Mouse (Mus musculus) CH12.LX (cell line): ENCODE measurements around the gene Bclaf1. TPM values are rescaled to one million over a fixed set of nuclear protein-coding genes. Genes with fewer than 3 reads are reported as not detected.

ENCODE experiments used
- DNase-seq: peaks from one replicate; pipeline ENCODE4 v3.0.0-alpha.2; 2013; ENCODE audit errors: extremely low read depth
- H3K27ac ChIP-seq: 2 replicates; pipeline ENCODE4 v1.5.1; 2012; ENCODE audit warnings: low read depth, mild to moderate bottlenecking, control low read depth, moderate library complexity; ENCODE audit not compliant: insufficient read depth
- H3K27me3 ChIP-seq: replicated peaks from 2 replicates; pipeline ENCODE3; 2012; ENCODE audit warnings: inconsistent platforms
- H3K36me3 ChIP-seq, 2 experiments: replicated peaks in 1 of 2; 2 replicates each; pipeline versions ENCODE3 to v1.6.1; 2012; ENCODE audit warnings: inconsistent platforms in 1 of 2, low read length in 1 of 2, mild to moderate bottlenecking in 1 of 2, mixed read lengths in 1 of 2, moderate library complexity in 1 of 2; ENCODE audit not compliant: control insufficient read depth in 1 of 2, insufficient read depth in 1 of 2
- H3K4me1 ChIP-seq, 2 experiments: 2 replicates each; pipeline ENCODE4 v1.6.1; 2012; ENCODE audit warnings: inconsistent platforms in 1 of 2, moderate library complexity in 1 of 2; ENCODE audit not compliant: insufficient read depth in 2 of 2, control insufficient read depth in 1 of 2
- H3K4me2 ChIP-seq: 2 replicates; pipeline ENCODE4 v1.6.1; 2012; ENCODE audit warnings: low read depth, mild to moderate bottlenecking, control low read depth; ENCODE audit not compliant: poor library complexity, insufficient read depth, severe bottlenecking
- H3K4me3 ChIP-seq, 3 experiments: fragments of 150-350 bp in 1 of 3; sonication (generic) in 1 of 3; replicated peaks in 1 of 3; 2 replicates each; pipeline versions ENCODE3 to v1.5.1; 2011 to 2012; ENCODE audit warnings: low read depth in 2 of 3, low read length in 2 of 3, mild to moderate bottlenecking in 2 of 3, moderate library complexity in 2 of 3, control low read depth in 1 of 3, improper control_type of control experiment in 1 of 3, inconsistent platforms in 1 of 3, mixed read lengths in 1 of 3; ENCODE audit not compliant: poor library complexity in 1 of 3
- H3K79me2 ChIP-seq: replicated peaks from 2 replicates; pipeline ENCODE4 v1.6.1; 2012; ENCODE audit warnings: mild to moderate bottlenecking, moderate library complexity; ENCODE audit not compliant: control insufficient read depth, poor library complexity, insufficient read depth, severe bottlenecking; ENCODE audit errors: extremely low read depth
- H3K9ac ChIP-seq: 2 replicates; pipeline ENCODE4 v1.6.1; 2012; ENCODE audit warnings: low read depth, mild to moderate bottlenecking, control low read depth, moderate library complexity; ENCODE audit not compliant: insufficient read depth
- H3K9me3 ChIP-seq: replicated peaks from 2 replicates; pipeline ENCODE3; 2012; ENCODE audit warnings: low read length, inconsistent platforms, mixed read lengths
- CHD2 ChIP-seq: IDR thresholded peaks from 2 replicates; pipeline ENCODE4 v1.6.1; 2011; ENCODE audit warnings: low read length, improper control_type of control experiment
- CTCF ChIP-seq, 2 experiments: IDR thresholded peaks in 1 of 2; conservative IDR thresholded peaks in 1 of 2; 2 replicates each; pipeline ENCODE4 v1.5.1; 2011 to 2012; ENCODE audit warnings: low read depth in 2 of 2, low read length in 2 of 2, improper control_type of control experiment in 1 of 2, inconsistent platforms in 1 of 2, mild to moderate bottlenecking in 1 of 2, moderate library complexity in 1 of 2
- ELF1 ChIP-seq: IDR thresholded peaks from 2 replicates; pipeline ENCODE4 v1.6.1; 2014; ENCODE audit warnings: low read depth, mild to moderate bottlenecking, inconsistent platforms, low read length, improper control_type of control experiment
- ETS1 ChIP-seq: conservative IDR thresholded peaks from 2 replicates; pipeline ENCODE4 v1.6.1; 2012; ENCODE audit warnings: low read depth, mild to moderate bottlenecking, inconsistent platforms, low read length, improper control_type of control experiment, moderate library complexity
- GABPA ChIP-seq: IDR thresholded peaks from 2 replicates; pipeline ENCODE4 v1.6.1; 2012; ENCODE audit warnings: low read depth, low read length, improper control_type of control experiment, inconsistent platforms; ENCODE audit not compliant: insufficient replicate concordance
- IRF4 ChIP-seq: IDR thresholded peaks from 2 replicates; pipeline ENCODE4 v1.6.1; 2014; ENCODE audit warnings: low read depth, mild to moderate bottlenecking, inconsistent platforms, low read length, improper control_type of control experiment
- JUN ChIP-seq: IDR thresholded peaks from 2 replicates; pipeline ENCODE4 v1.6.1; 2011; ENCODE audit warnings: low read depth, mild to moderate bottlenecking, low read length, improper control_type of control experiment, moderate library complexity; ENCODE audit not compliant: insufficient read depth
- JUND ChIP-seq: conservative IDR thresholded peaks from 2 replicates; pipeline ENCODE4 v1.6.1; 2011; ENCODE audit warnings: low read depth, low read length, improper control_type of control experiment
- KAT2A ChIP-seq: IDR thresholded peaks from 2 replicates; pipeline ENCODE4 v1.6.1; 2012; ENCODE audit warnings: low read length, improper control_type of control experiment, inconsistent platforms; ENCODE audit not compliant: insufficient replicate concordance
- MAX ChIP-seq: IDR thresholded peaks from 2 replicates; pipeline ENCODE4 v1.6.1; 2011; ENCODE audit warnings: low read length, improper control_type of control experiment
- MEF2A ChIP-seq: IDR thresholded peaks from 2 replicates; pipeline ENCODE4 v1.6.1; 2014; ENCODE audit warnings: low read depth, mild to moderate bottlenecking, inconsistent platforms, low read length, improper control_type of control experiment, borderline replicate concordance
- MYC ChIP-seq: IDR thresholded peaks from 2 replicates; pipeline ENCODE4 v1.6.1; 2011; ENCODE audit warnings: low read depth, mild to moderate bottlenecking, improper control_type of control experiment, low read length
- NELFE ChIP-seq: IDR thresholded peaks from 2 replicates; pipeline ENCODE4 v1.6.1; 2011; ENCODE audit warnings: low read depth, low read length, improper control_type of control experiment
- NRF1 ChIP-seq: IDR thresholded peaks from 2 replicates; pipeline ENCODE4 v1.6.1; 2014; ENCODE audit warnings: low read depth, mild to moderate bottlenecking, inconsistent platforms, low read length, improper control_type of control experiment, moderate library complexity
- POLR2AphosphoS2 ChIP-seq: IDR thresholded peaks from 2 replicates; pipeline ENCODE4 v1.6.1; 2011; ENCODE audit warnings: low read depth, low read length, improper control_type of control experiment
- RAD21 ChIP-seq: IDR thresholded peaks from 2 replicates; pipeline ENCODE4 v1.6.1; 2011; ENCODE audit warnings: low read depth, mild to moderate bottlenecking, low read length, improper control_type of control experiment, moderate library complexity
- TBP ChIP-seq: conservative IDR thresholded peaks from 2 replicates; pipeline ENCODE4 v1.6.1; 2011; ENCODE audit warnings: low read depth, low read length, improper control_type of control experiment
- TCF12 ChIP-seq: IDR thresholded peaks from 2 replicates; pipeline ENCODE4 v1.6.1; 2014; ENCODE audit warnings: low read depth, mild to moderate bottlenecking, inconsistent platforms, low read length, improper control_type of control experiment
- UBTF ChIP-seq: IDR thresholded peaks from 2 replicates; pipeline ENCODE4 v1.6.1; 2012; ENCODE audit warnings: low read depth, mild to moderate bottlenecking, inconsistent platforms, low read length, improper control_type of control experiment, moderate library complexity
- USF1 ChIP-seq: IDR thresholded peaks from 2 replicates; pipeline ENCODE4 v1.6.1; 2014; ENCODE audit warnings: low read depth, mild to moderate bottlenecking, inconsistent platforms, low read length, improper control_type of control experiment
- USF2 ChIP-seq: conservative IDR thresholded peaks from 2 replicates; pipeline ENCODE4 v1.6.1; 2011; ENCODE audit warnings: low read depth, low read length, improper control_type of control experiment
- ZC3H11A ChIP-seq: IDR thresholded peaks from 2 replicates; pipeline ENCODE4 v1.6.1; 2012; ENCODE audit warnings: low read depth, mild to moderate bottlenecking, inconsistent platforms, low read length, improper control_type of control experiment
- ZNF384 ChIP-seq: IDR thresholded peaks from 2 replicates; pipeline ENCODE4 v1.6.1; 2012; ENCODE audit warnings: low read depth, low read length, improper control_type of control experiment, inconsistent platforms
- dilution Hi-C: fragments of 300-500 bp; cut with MboI; formaldehyde crosslinking; loops from 2 replicates; pipeline ENCODE4 v1.14.3; 2020; ENCODE audit warnings: low sequenced_read_pairs; ENCODE audit not compliant: extremely low pct_unique_long_range_greater_than_20kb, extremely low pct_ligation_motif_present
- in situ Hi-C: fragments of 300-500 bp; cut with MboI; formaldehyde crosslinking; loops from 3 replicates; pipeline ENCODE4 v1.14.3; 2019; ENCODE audit warnings: low sequenced_read_pairs, low pct_ligation_motif_present, low pct_unique_long_range_greater_than_20kb, mixed read lengths
- polyA plus RNA-seq: library from polyadenylated mRNA; unstranded; fragments of >175 nt; gene quantifications from 2 replicates; pipeline ENCODE4 v1.2.1, GENCODE M21; 2012; ENCODE audit warnings: low read depth; ENCODE audit not compliant: insufficient read length
- total RNA-seq, 2 experiments: library from RNA; depleted of rRNA; stranded (reverse); fragments of 300-350 nt in 1 of 2; fragments of >200 nt in 1 of 2; gene quantifications; 2 replicates each; pipeline ENCODE4 v1.2.3; 2012 to 2014

Bclaf1 gene
- total and polyA plus RNA-seq, 3 experiments = 84.2 to 242 (median 186) TPM

GRCm38 (mm10) chr10:20372046-20372445, 59.8 kb downstream of the Bclaf1 start:
- no peak for DNase-seq
- Histone ChIP-seq H3K9me3 (peaks cover 4% of the 10 kb centered on the region), H3K9ac (no peak overlapping the region), H3K4me2 (no peak overlapping the region), H3K36me3 (no peaks in the 10 kb centered on the region), H3K27ac (no peak overlapping the region), H3K27me3 (no peaks in the 10 kb centered on the region), H3K79me2 (no peaks in the 10 kb centered on the region), H3K4me3 (no peak overlapping the region), H3K4me1 (no peaks in the 10 kb centered on the region)
- dilution Hi-C loops = no loop called here
- in situ Hi-C loops = loop anchor here (10.0 kb wide), 1 partner anchor 563 kb away; no protein-coding TSS in a partner anchor
- TF ChIP-seq ZNF384 (no peak), CHD2 (no peak), POLR2AphosphoS2 (no peak), JUN (no peak), NELFE (no peak), CTCF (conservative IDR thresholded peaks at IDR 0.05 in 1 of 2, IDR thresholded peaks at IDR 0.05 in 1 of 2; ENCODE audit: low read depth in 2 of 2, low read length in 2 of 2) (peak in 1 of 2 experiments; percentile 34; a peak in 2 of 4 replicates), IRF4 (no peak), RAD21 (peak; percentile 25), JUND (no peak)

GRCm38 (mm10) chr10:20377621-20378020, 65.4 kb downstream of the Bclaf1 start:
- Histone ChIP-seq H3K9me3 (no peaks in the 10 kb centered on the region), H3K36me3 (no peaks in the 10 kb centered on the region)
- TF ChIP-seq NELFE (no peak), UBTF (no peak), GABPA (no peak)
- TF ChIP-seq, all 38 proteins: peak for 0
- Histone ChIP-seq H3K27ac (no peak overlapping the region), H3K4me3 (no peak overlapping the region), H3K4me2 (no peak overlapping the region), H3K9ac (no peak overlapping the region), H3K27me3 (no peaks in the 10 kb centered on the region), H3K4me1 (peaks cover 3 to 6% of the 10 kb centered on the region in 2 experiments; a peak in 2 of 4 replicates), H3K79me2 (no peaks in the 10 kb centered on the region)
- no peak for DNase-seq
- in situ Hi-C loops (loop anchor here (10.0 kb wide), 1 partner anchor 557 kb away; no protein-coding TSS in a partner anchor), dilution Hi-C loops (no loop called here)

- H3K79me2 ChIP-seq = no peaks in the 10 kb centered on the region
- H3K27ac ChIP-seq = no peak overlapping the region
- no peak overlapping the region for H3K9ac ChIP-seq
- DNase-seq = no peak
- dilution Hi-C loops = no loop called here
- TF ChIP-seq TCF12 (no peak), USF1 (no peak), UBTF (no peak), ZNF384 (no peak), ELF1 (no peak), MYC (no peak), TBP (no peak), JUND (no peak), ETS1 (no peak), USF2 (no peak), MAX (no peak), ZC3H11A (no peak), GABPA (no peak), JUN (no peak), CHD2 (no peak), NRF1 (no peak), MEF2A (no peak), KAT2A (no peak)
- H3K27me3 ChIP-seq = no peaks in the 10 kb centered on the region
- H3K4me3 ChIP-seq = no peak overlapping the region
- peaks cover 3 to 6% of the 10 kb centered on the region in 2 experiments; a peak in 2 of 4 replicates for H3K4me1 ChIP-seq
- in situ Hi-C loops = loop anchor here (10.0 kb wide), 1 partner anchor 556 kb away; no protein-coding TSS in a partner anchor
- no peak overlapping the region for H3K4me2 ChIP-seq
- H3K9me3 ChIP-seq = no peaks in the 10 kb centered on the region
- H3K36me3 ChIP-seq = no peaks in the 10 kb centered on the region
Measured at GRCm38 (mm10) chr10:20379071-20379735, 66.9 kb downstream of the Bclaf1 start.
